Mouse (Mus musculus) megakaryocyte, embryonic 14.5 days (primary cell): ENCODE measurements around the gene Stk11ip. TPM values are rescaled to one million over a fixed set of nuclear protein-coding genes. Genes with fewer than 3 reads are reported as not detected.

Source experiments
- H3K27me3 ChIP-seq: replicated peaks from 2 replicates; pipeline ENCODE3; 2012; ENCODE audit warnings: inconsistent platforms
- H3K36me3 ChIP-seq: replicated peaks from 2 replicates; pipeline ENCODE3; 2012; ENCODE audit warnings: low read length, inconsistent platforms, mixed read lengths
- H3K4me1 ChIP-seq: 2 replicates; pipeline ENCODE4 v1.6.1; 2012; ENCODE audit warnings: inconsistent platforms
- H3K4me3 ChIP-seq: replicated peaks from 2 replicates; pipeline ENCODE3; 2012; ENCODE audit warnings: moderate library complexity, mild to moderate bottlenecking, inconsistent platforms
- H3K9me3 ChIP-seq: 2 replicates; pipeline ENCODE4 v1.6.1; 2012; ENCODE audit warnings: inconsistent platforms
- FLI1 ChIP-seq: IDR thresholded peaks from 2 replicates; pipeline ENCODE4 v1.6.1; 2012; ENCODE audit warnings: low read length, inconsistent platforms, mixed read lengths
- GATA1 ChIP-seq: IDR thresholded peaks from 3 replicates; pipeline ENCODE4 v1.6.1; 2012; ENCODE audit warnings: mixed read lengths, low read length, inconsistent platforms, borderline replicate concordance
- polyA plus RNA-seq: library from polyadenylated mRNA; stranded (reverse); fragments of >175 nt; gene quantifications from 2 replicates; pipeline ENCODE4 v1.2.3, GENCODE M21; 2012; ENCODE audit warnings: low replicate concordance; ENCODE audit not compliant: insufficient read depth

The Stk11ip gene
- 35.7 and 52.7 TPM in 2 replicates for polyA plus RNA-seq

DNA sequence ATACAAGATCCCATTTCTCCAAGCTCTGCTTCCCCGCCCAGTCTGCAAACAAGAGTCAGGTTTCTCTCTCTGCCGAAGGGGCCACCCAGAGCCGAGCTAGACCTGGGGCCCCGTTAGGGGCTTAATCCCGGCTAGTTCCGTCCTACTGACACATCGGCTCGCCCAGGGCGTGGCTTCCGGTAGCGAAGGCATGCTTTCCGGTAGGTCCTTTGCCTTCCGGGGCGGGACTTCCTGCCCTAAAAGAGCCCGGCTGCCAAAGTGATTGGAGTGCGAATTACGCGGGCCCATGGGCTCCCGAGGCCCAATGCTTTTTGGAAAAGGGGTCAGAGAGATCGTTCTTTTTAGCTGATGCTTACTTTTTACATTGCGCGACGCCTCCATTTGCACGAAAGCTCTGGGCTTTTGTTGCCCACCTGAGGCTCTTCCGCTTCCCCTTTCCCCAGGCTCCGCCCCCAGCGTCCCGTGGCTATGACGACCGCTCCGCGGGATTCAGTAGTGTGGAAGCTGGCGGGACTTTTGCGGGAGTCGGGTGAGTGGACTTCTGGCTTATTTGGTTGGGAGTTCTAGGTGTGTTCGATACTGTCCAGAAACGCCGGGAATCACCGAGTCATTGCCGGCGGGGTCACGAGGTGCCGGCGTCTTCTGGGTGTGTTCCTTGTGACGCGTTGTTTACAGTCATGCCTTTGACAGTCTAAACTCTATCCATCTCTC lies at the start of gene Stk11ip:
Stk11ip (plus strand) TSS at position 209 of the 711 bp plus-strand sequence.
- Histone ChIP-seq H3K4me3 (peak within 1 kb of the TSS; percentile 94), H3K36me3 (peaks cover 21% of the 10 kb centered on the region), H3K4me1 (peaks cover 20% of the 10 kb centered on the region), H3K27me3 (peaks cover 3% of the 10 kb centered on the region), H3K9me3 (no peaks in the 10 kb centered on the region)
- TF ChIP-seq FLI1 = peak; percentile 93
- TF ChIP-seq GATA1 = no peak

- Histone ChIP-seq H3K27me3 (peaks cover 98% of the 10 kb centered on the region), H3K9me3 (no peaks in the 10 kb centered on the region), H3K4me1 (peaks cover 32% of the 10 kb centered on the region), H3K36me3 (peaks cover 27% of the 10 kb centered on the region), H3K4me3 (no peak overlapping the region)
- TF ChIP-seq GATA1 (no peak), FLI1 (no peak)
Measured at GRCm38 (mm10) chr1:75476441-75476840, 44.9 kb upstream of the Stk11ip start.

GRCm38 (mm10) chr1:75477264-75477965 lies 43.9 kb upstream of the Stk11ip start:
- Histone ChIP-seq H3K36me3 (peaks cover 27% of the 10 kb centered on the region), H3K4me1 (peaks cover 33% of the 10 kb centered on the region), H3K9me3 (peaks cover 2% of the 10 kb centered on the region; the same call in 1 of the 2 replicates), H3K27me3 (peaks cover 97% of the 10 kb centered on the region), H3K4me3 (peak overlapping the region; percentile 93)
- no peak for TF ChIP-seq FLI1
- TF ChIP-seq GATA1 = no peak

- Histone ChIP-seq H3K4me3 (peak overlapping the region; percentile 93), H3K27me3 (peaks cover 97% of the 10 kb centered on the region), H3K4me1 (peaks cover 35% of the 10 kb centered on the region), H3K36me3 (peaks cover 27% of the 10 kb centered on the region), H3K9me3 (peaks cover 7% of the 10 kb centered on the region; the same call in 1 of the 2 replicates)
- TF ChIP-seq FLI1 (no peak), GATA1 (no peak)
Measured at GRCm38 (mm10) chr1:75477966-75478290, 43.4 kb upstream of the Stk11ip start.

GRCm38 (mm10) chr1:75478497-75478896 lies 42.8 kb upstream of the Stk11ip start:
- H3K36me3 ChIP-seq = peaks cover 27% of the 10 kb centered on the region
- peaks cover 7% of the 10 kb centered on the region; the same call in 1 of the 2 replicates for H3K9me3 ChIP-seq
- peaks cover 35% of the 10 kb centered on the region for H3K4me1 ChIP-seq
- peak overlapping the region; percentile 93 for H3K4me3 ChIP-seq
- TF ChIP-seq FLI1 (no peak), GATA1 (no peak)
- H3K27me3 ChIP-seq = peaks cover 97% of the 10 kb centered on the region

DNA sequence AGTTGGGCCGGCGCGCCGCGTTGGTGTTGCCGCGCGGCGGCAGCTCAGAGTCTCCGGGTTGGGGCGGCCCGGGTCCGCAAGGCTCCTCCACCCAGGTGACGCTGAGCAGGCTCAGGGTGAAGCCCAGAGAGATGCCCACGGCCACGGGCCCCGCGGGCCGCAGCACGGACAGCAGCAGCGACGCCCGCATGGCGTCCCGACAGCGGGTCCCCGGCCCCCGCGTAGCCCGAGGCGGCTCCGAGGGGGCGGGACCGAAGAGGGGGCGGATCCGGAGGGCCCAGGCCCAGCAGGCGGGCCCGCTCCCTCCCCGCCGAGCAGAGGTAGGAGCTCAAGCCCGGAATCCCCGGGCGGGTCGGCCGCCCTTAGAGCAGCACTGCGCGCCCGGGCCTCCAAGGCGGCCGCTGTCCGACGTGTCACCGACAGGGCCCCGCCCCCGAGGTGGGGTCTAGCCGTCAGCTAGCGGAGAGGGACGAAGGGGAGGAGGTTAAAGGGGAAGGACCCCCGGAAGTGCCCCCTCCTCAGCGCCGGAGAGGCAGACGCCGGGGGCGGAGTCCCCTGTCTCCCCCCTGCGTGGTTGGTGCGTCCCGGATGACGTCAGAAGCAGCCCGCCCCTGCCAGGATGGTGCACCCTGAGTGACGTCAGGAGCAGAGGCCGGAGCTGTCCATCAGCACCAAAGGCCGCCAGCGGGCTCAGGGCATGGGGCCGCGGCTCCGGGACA lies 42.3 kb upstream of the Stk11ip start, which contains the start of the genes Chpf and Tmem198:
Chpf (minus strand) TSS at position 392 of the 719 bp plus-strand sequence.
Tmem198 (plus strand) TSS at position 617 of the 719 bp plus-strand sequence.
- peaks cover 7% of the 10 kb centered on the region; the same call in 1 of the 2 replicates for H3K9me3 ChIP-seq
- H3K27me3 ChIP-seq = peaks cover 97% of the 10 kb centered on the region
- H3K4me3 ChIP-seq = peak within 1 kb of the TSS; percentile 93
- peaks cover 35% of the 10 kb centered on the region for H3K4me1 ChIP-seq
- TF ChIP-seq FLI1 (no peak), GATA1 (no peak)
- H3K36me3 ChIP-seq = peaks cover 25% of the 10 kb centered on the region

DNA sequence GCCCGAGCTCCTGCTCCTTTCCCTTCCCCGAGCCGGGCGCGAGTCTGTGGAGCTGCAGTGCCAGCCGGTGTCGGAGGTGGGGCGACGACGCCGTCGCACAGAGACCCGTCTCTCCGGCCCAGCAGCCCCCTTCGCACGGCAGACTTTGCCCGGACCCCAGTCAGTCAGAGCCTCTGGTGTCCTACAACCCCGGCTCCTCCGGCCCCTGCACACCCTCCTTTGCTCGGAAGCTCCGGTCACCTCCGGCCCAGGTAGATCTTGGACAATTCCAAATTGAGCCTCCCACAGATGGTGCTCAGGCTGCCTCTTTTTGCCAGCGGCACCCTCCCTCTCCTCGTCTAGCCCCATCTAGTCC lies 41.7 kb upstream of the Stk11ip start:
- Histone ChIP-seq H3K4me3 (peak overlapping the region; percentile 93), H3K9me3 (peaks cover 7% of the 10 kb centered on the region; the same call in 1 of the 2 replicates), H3K36me3 (peaks cover 22% of the 10 kb centered on the region), H3K27me3 (peaks cover 97% of the 10 kb centered on the region), H3K4me1 (peaks cover 35% of the 10 kb centered on the region)
- TF ChIP-seq GATA1 (no peak), FLI1 (no peak)

GRCm38 (mm10) chr1:75480036-75480435 lies 41.3 kb upstream of the Stk11ip start:
- peaks cover 17% of the 10 kb centered on the region for H3K36me3 ChIP-seq
- H3K9me3 ChIP-seq = peaks cover 7% of the 10 kb centered on the region; the same call in 1 of the 2 replicates
- H3K27me3 ChIP-seq = peaks cover 97% of the 10 kb centered on the region
- no peak for TF ChIP-seq FLI1
- TF ChIP-seq GATA1 = no peak
- peaks cover 35% of the 10 kb centered on the region for H3K4me1 ChIP-seq
- H3K4me3 ChIP-seq = peak overlapping the region; percentile 93

DNA sequence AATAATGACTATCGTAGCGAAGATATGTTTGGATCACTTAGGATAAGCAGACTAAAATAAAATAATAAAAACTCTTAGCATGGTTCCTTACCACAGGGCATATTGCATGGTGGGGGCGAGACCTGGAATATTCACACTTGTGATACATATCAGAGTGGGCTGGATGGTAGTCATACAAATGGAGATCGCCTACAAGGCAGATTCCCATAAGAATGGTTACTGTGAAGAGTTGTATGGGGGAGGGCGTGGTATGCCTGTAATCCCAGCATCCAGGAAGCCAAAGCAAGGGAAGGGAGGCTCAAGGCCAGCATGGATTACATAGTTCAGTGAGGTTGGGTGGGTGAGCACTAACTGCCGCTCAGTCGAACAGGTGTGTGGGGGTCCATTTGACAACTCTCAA lies 40.6 kb upstream of the Stk11ip start:
- TF ChIP-seq FLI1 (no peak), GATA1 (no peak)
- Histone ChIP-seq H3K4me1 (peaks cover 35% of the 10 kb centered on the region), H3K27me3 (peaks cover 97% of the 10 kb centered on the region), H3K36me3 (peaks cover 10% of the 10 kb centered on the region), H3K9me3 (peaks cover 7% of the 10 kb centered on the region; the same call in 1 of the 2 replicates), H3K4me3 (no peak overlapping the region)
